Mouse (Mus musculus): ENCODE measurements around the gene Aprt. TPM values are rescaled to one million over a fixed set of nuclear protein-coding genes. Genes with fewer than 3 reads are reported as not detected.
A peak's percentile ranks its signal among the peaks of the same experiment; 100 is the strongest.

The Aprt gene
- polyA plus RNA-seq, 1 experiment from 2014 or later = 681 TPM

DNA sequence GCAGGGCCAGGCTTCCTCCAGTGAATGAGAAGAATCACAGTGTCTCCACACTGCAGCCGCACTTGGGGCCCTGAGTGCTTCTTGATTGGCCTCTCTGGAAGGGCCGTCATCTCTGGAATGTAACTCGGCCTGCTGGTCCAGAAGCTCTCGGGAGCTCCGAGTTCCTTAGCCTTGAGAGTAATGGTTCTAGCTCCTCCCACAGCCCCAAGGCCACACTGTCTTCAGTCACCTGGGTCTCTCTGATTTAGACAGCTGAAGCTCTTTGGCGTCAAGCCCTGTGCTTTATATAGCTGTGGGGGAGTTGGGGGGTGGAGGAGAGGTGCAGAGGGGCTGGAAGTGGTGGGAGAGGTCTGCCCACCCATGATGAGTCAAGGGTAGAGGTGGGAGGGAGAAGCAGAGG is 39.7 kb downstream of the Aprt start:
- no peak overlapping the region for H3K9ac ChIP-seq (ENCODE audit: low read depth, low read length)

DNA sequence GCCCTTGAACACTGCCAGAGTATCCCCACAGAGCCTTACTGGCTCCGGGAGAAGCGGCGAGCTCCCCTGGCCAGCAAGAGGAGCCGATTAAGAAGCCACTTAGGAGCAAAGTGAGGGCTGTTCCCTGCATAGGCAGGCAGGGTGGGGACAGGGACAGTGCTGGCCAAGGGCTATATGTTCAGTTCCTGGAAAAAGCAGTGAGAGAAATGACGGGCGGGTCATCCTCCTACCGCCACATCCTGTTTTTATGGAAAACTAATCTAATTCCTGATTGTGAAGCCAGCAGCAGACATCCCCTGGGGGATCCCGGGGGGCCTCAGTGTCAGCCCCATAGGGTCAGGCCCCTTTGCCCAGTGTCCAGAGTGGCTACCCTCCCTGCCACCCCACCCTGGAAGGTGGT is 45.4 kb downstream of the Aprt start:
- no peak for ATAC-seq
- no peaks in the 10 kb centered on the region for H3K36me3 ChIP-seq (ENCODE audit: control insufficient read depth, insufficient read depth)
- H3K4me1 ChIP-seq (replicated peaks; ENCODE audit: control insufficient read depth, insufficient read depth, low read length) = no peaks in the 10 kb centered on the region
- no peak overlapping the region for H3K9ac ChIP-seq (ENCODE audit: low read depth, low read length)
- H3K9me3 ChIP-seq (ENCODE audit: control insufficient read depth) = no peaks in the 10 kb centered on the region
- no peaks in the 10 kb centered on the region for H3K27me3 ChIP-seq (replicated peaks; ENCODE audit: control insufficient read depth, insufficient read depth, low read length)
- H3K27ac ChIP-seq (ENCODE audit: low read depth, low read length) = no peak overlapping the region; the same call in 1 of the 2 replicates
- no peak overlapping the region for H3K4me2 ChIP-seq (replicated peaks; ENCODE audit: low read depth)
- TF ChIP-seq CTCF (IDR thresholded peaks at IDR 0.05; ENCODE audit: low read depth) = no peak
- H3K4me3 ChIP-seq (ENCODE audit: low read depth, low read length) = no peak overlapping the region
- WGBS = 73% methylated on average over 8 of the region's 8 CpGs

More for the DNA sequence above, 39.7 kb downstream of the Aprt start:
- Histone ChIP-seq H3K27me3 (replicated peaks; ENCODE audit: control insufficient read depth, insufficient read depth, low read length) (no peaks in the 10 kb centered on the region), H3K27ac (ENCODE audit: low read depth, low read length) (peak overlapping the region; percentile 47), H3K4me3 (ENCODE audit: low read depth, low read length) (no peak overlapping the region), H3K36me3 (ENCODE audit: control insufficient read depth, insufficient read depth) (no peaks in the 10 kb centered on the region; the same call in 1 of the 2 replicates), H3K9me3 (ENCODE audit: control insufficient read depth) (no peaks in the 10 kb centered on the region), H3K4me2 (replicated peaks; ENCODE audit: low read depth) (0 out of 2 replicates have a peak overlapping the region, but pooled peaks have one; percentile 13), H3K4me1 (replicated peaks; ENCODE audit: control insufficient read depth, insufficient read depth, low read length) (no peaks in the 10 kb centered on the region)
- no peak for TF ChIP-seq CTCF (IDR thresholded peaks at IDR 0.05; ENCODE audit: low read depth)
- 6% methylated on average over 6 of the region's 6 CpGs for WGBS
- peak; percentile 78 for ATAC-seq

DNA sequence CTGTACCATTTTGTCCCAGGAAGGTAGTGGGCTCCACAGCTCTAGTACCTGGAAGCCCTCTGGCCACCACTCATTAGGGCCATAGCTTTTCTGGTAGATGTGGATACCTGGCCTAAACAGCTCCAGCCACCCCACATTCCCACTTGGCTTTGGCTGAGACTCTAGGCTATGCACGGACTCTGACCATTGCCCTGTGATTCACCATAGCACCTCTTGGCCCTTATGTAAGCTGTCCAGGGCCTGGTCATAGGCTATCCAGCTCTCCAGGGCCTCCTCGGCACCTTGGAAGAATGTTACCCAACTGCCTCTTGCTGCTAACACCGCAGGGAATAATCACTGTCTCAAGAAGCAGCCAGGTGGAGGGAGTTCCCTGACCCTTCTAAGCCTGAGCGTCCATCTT is 47.5 kb downstream of the Aprt start:
- H3K9me3 ChIP-seq (ENCODE audit: control insufficient read depth) = no peaks in the 10 kb centered on the region
- H3K4me2 ChIP-seq (replicated peaks; ENCODE audit: low read depth) = no peak overlapping the region
- no peaks in the 10 kb centered on the region for H3K36me3 ChIP-seq (ENCODE audit: control insufficient read depth, insufficient read depth)
- no peak for TF ChIP-seq CTCF (IDR thresholded peaks at IDR 0.05; ENCODE audit: low read depth)
- peak; percentile 68 for ATAC-seq
- no peak overlapping the region for H3K9ac ChIP-seq (ENCODE audit: low read depth, low read length)
- H3K27me3 ChIP-seq (replicated peaks; ENCODE audit: control insufficient read depth, insufficient read depth, low read length) = no peaks in the 10 kb centered on the region
- H3K27ac ChIP-seq (ENCODE audit: low read depth, low read length) = no peak overlapping the region
- 78% methylated on average over 4 of the region's 4 CpGs for WGBS
- 0 out of 2 replicates have a peak, but pooled peaks cover 5% of the 10 kb centered on the region for H3K4me1 ChIP-seq (replicated peaks; ENCODE audit: control insufficient read depth, insufficient read depth, low read length)
- no peak overlapping the region for H3K4me3 ChIP-seq (ENCODE audit: low read depth, low read length)

DNA sequence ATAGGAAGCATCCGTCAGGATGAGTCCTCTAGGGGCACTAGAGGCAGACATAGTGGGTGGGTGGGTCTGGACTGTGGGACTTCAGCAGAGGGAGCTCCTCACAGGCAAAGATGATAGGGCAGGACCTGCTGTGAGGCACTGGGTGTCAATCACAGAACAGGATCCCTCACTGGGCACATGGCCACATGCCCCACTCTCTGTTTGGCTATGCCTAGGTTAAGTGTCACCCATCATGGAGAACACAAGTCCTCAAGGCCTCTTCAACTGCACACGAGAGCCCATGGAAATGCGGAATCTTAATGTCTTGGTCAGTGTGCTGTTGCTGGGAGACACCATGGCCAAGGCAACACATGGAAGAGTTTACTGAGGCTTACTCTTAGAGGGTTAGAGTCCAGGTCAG is 48.8 kb downstream of the Aprt start:
- 92% methylated on average over 3 of the region's 3 CpGs for WGBS
- Histone ChIP-seq H3K36me3 (ENCODE audit: control insufficient read depth, insufficient read depth) (no peaks in the 10 kb centered on the region), H3K9ac (ENCODE audit: low read depth, low read length) (no peak overlapping the region), H3K27ac (ENCODE audit: low read depth, low read length) (no peak overlapping the region), H3K27me3 (replicated peaks; ENCODE audit: control insufficient read depth, insufficient read depth, low read length) (no peaks in the 10 kb centered on the region), H3K4me2 (replicated peaks; ENCODE audit: low read depth) (no peak overlapping the region), H3K9me3 (ENCODE audit: control insufficient read depth) (no peaks in the 10 kb centered on the region), H3K4me3 (ENCODE audit: low read depth, low read length) (no peak overlapping the region), H3K4me1 (replicated peaks; ENCODE audit: control insufficient read depth, insufficient read depth, low read length) (0 out of 2 replicates have a peak, but pooled peaks cover 17% of the 10 kb centered on the region)
- TF ChIP-seq CTCF (IDR thresholded peaks at IDR 0.05; ENCODE audit: low read depth) = no peak
- ATAC-seq = no peak

DNA sequence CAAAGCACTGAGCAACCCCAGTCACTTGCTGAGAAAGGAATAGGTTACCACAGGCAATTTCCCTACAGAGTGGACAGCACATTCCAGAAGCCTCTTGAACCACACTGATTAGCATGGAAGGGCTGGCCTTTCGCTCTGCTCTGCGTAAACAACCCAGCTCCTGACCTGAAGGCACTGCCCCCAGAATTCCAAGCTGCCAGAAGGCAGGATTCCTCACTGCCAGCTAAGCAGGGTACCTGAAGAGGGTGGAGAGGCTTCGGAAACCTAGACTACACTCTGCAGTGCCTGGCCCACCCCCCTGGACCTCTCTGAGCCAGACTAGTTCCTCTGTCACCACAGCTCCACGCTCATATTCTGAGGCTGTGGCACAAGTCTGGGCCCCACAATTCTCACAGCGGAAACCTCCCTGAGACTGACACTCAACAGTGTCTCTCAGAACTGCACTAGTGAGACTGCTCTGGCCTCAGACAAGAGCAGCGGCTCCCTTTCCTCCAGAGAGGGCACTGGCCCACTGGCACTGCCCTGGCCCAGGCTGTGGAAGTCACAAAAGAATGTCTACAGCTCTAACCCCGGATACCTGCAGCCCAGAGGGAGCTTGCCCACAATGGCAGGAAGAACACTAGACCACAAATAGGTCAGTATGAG is 50.1 kb downstream of the Aprt start:
- 53% methylated on average over 7 of the region's 7 CpGs for WGBS
- no peaks in the 10 kb centered on the region for H3K9me3 ChIP-seq (ENCODE audit: control insufficient read depth)
- 0 out of 2 replicates have a peak overlapping the region, but pooled peaks have one; percentile 0 for H3K4me2 ChIP-seq (replicated peaks; ENCODE audit: low read depth)
- no peaks in the 10 kb centered on the region for H3K36me3 ChIP-seq (ENCODE audit: control insufficient read depth, insufficient read depth)
- ATAC-seq = no peak
- no peak overlapping the region for H3K9ac ChIP-seq (ENCODE audit: low read depth, low read length)
- peak overlapping the region; percentile 50; the same call in 1 of the 2 replicates for H3K27ac ChIP-seq (ENCODE audit: low read depth, low read length)
- no peak overlapping the region for H3K4me3 ChIP-seq (ENCODE audit: low read depth, low read length)
- no peaks in the 10 kb centered on the region for H3K27me3 ChIP-seq (replicated peaks; ENCODE audit: control insufficient read depth, insufficient read depth, low read length)
- no peak for TF ChIP-seq CTCF (IDR thresholded peaks at IDR 0.05; ENCODE audit: low read depth)
- 0 out of 2 replicates have a peak, but pooled peaks cover 17% of the 10 kb centered on the region for H3K4me1 ChIP-seq (replicated peaks; ENCODE audit: control insufficient read depth, insufficient read depth, low read length)

DNA sequence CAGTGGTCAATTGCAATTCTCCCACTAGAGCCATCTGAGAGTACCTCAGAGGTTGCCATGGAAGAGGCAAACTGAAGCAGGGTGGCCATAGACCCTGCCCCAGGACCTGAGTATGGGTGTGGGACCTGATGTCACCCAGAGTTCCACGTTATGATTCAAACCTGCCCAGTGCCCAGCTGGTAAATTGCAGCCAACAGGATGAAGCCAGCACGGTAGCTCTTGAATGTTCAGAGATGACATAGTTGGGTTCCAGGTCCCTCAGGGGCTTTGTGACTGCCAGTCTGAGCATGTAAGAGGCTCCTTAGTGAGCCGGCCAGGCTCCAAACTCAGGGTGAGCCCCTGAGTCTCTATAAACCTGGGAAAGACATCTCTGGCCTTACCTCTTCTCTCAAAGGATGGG is 50.6 kb downstream of the Aprt start:
- Histone ChIP-seq H3K27me3 (replicated peaks; ENCODE audit: control insufficient read depth, insufficient read depth, low read length) (no peaks in the 10 kb centered on the region), H3K4me2 (replicated peaks; ENCODE audit: low read depth) (no peak overlapping the region), H3K4me3 (ENCODE audit: low read depth, low read length) (no peak overlapping the region), H3K27ac (ENCODE audit: low read depth, low read length) (0 out of 2 replicates have a peak overlapping the region, but pooled peaks have one; percentile 50), H3K36me3 (ENCODE audit: control insufficient read depth, insufficient read depth) (no peaks in the 10 kb centered on the region), H3K9ac (ENCODE audit: low read depth, low read length) (no peak overlapping the region), H3K4me1 (replicated peaks; ENCODE audit: control insufficient read depth, insufficient read depth, low read length) (0 out of 2 replicates have a peak, but pooled peaks cover 17% of the 10 kb centered on the region), H3K9me3 (ENCODE audit: control insufficient read depth) (no peaks in the 10 kb centered on the region)
- no peak for TF ChIP-seq CTCF (IDR thresholded peaks at IDR 0.05; ENCODE audit: low read depth)
- 61% methylated on average over 3 of the region's 3 CpGs for WGBS
- ATAC-seq = no peak

Data from intestine, postnatal 0 days (tissue).